Mouse (Mus musculus): ENCODE data around the gene Rbm47. TPM values are rescaled to one million over a fixed set of nuclear protein-coding genes. Genes with fewer than 3 reads are reported as not detected.

Rbm47 gene
- polyA plus RNA-seq, 1 experiment: 24.9 TPM

DNA sequence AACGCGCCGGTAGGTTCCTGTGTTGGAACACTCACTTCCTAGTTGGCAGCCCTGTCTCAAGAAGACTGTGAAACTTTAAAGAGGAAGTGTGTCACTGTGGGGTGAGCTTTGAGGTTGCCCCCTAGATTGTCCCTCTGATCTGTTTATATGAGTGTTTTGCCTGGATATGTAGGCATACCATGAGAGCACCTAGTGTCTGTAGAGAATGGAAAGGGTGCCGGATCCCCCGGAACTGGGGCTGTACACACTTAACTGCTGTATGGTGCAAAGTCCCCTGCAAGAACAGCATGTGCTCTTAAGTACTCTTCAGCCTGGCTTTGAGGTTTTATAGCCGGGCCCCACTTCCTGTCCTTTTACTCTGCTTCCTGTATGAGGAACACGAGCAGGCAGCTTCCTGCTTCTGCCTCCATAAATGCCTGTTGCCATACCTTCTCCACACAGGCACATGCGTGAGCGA is 97.9 kb downstream of the Rbm47 start:
- Histone ChIP-seq H3K27me3 (ENCODE audit: control insufficient read depth, insufficient read depth, low read length) (no peaks in the 10 kb centered on the region), H3K4me1 (ENCODE audit: control insufficient read depth, insufficient read depth, low read length) (no peaks in the 10 kb centered on the region; the same call in none of the 2 replicates), H3K4me3 (ENCODE audit: control insufficient read depth, low read depth, low read length) (no peak overlapping the region), H3K36me3 (ENCODE audit: control insufficient read depth, insufficient read depth, low read length) (no peaks in the 10 kb centered on the region), H3K27ac (ENCODE audit: control insufficient read depth, insufficient read depth, low read depth, low read length) (no peak overlapping the region)
- TF ChIP-seq POLR2A (IDR thresholded peaks at IDR 0.05; ENCODE audit: control insufficient read depth, low read depth, low read length): no peak
- TF ChIP-seq CTCF (IDR thresholded peaks at IDR 0.05; ENCODE audit: control insufficient read depth, insufficient read depth, insufficient replicate concordance, low read depth, low read length): no peak

DNA sequence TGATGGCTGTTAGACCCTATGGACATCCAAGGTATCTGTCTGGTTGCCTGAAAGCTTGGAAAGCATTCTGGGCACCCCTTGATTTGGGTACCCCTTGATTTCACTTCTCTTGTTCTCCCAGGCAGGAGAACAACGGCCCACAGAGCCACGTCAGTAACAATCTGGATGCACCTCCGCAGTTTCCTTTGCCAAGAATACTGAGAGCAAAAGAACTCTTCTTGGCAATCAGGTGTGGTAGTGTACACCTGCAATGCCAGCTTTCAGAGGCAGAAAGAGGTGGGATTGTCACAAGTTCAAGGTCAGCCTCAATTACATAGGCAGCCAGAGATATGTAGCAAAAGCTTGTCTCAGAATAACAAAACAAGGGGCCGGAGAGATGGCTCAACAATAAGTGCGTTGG is 98.7 kb downstream of the Rbm47 start:
- Histone ChIP-seq H3K27ac (ENCODE audit: control insufficient read depth, insufficient read depth, low read depth, low read length) (no peak overlapping the region), H3K4me3 (ENCODE audit: control insufficient read depth, low read depth, low read length) (no peak overlapping the region), H3K36me3 (ENCODE audit: control insufficient read depth, insufficient read depth, low read length) (no peaks in the 10 kb centered on the region), H3K27me3 (ENCODE audit: control insufficient read depth, insufficient read depth, low read length) (no peaks in the 10 kb centered on the region), H3K4me1 (ENCODE audit: control insufficient read depth, insufficient read depth, low read length) (peaks cover 4% of the 10 kb centered on the region)
- TF ChIP-seq POLR2A (IDR thresholded peaks at IDR 0.05; ENCODE audit: control insufficient read depth, low read depth, low read length) (no peak), CTCF (IDR thresholded peaks at IDR 0.05; ENCODE audit: control insufficient read depth, insufficient read depth, insufficient replicate concordance, low read depth, low read length) (no peak)

DNA sequence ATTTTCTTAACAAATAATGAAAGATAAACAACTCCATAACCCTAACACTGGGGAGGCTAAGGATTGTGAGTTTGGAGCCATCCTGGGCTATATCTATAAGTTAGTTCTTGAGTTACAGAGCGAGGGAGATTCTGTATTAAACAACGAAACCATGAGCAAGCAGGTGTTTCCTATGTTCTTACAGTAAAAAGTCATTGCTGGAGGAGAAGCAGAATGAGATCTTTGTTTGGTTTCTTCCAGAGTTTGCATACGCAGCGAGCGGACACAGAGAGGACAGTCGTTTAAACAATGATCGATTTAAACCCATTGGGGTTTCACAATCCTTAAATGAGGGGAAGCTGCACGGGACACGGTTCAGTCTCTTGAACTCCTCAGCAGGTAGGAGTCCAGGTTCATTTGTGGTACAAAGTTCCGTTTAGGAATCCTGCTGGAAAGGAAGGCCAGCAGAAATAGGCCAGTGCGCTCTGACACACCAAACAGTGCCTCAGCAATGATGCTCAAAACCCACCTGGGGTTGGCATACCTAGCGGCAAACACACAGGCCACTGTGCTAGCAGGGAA is 99.2 kb downstream of the Rbm47 start:
- TF ChIP-seq CTCF (IDR thresholded peaks at IDR 0.05; ENCODE audit: control insufficient read depth, insufficient read depth, insufficient replicate concordance, low read depth, low read length) (no peak), POLR2A (IDR thresholded peaks at IDR 0.05; ENCODE audit: control insufficient read depth, low read depth, low read length) (no peak)
- Histone ChIP-seq H3K4me3 (ENCODE audit: control insufficient read depth, low read depth, low read length) (no peak overlapping the region), H3K27ac (ENCODE audit: control insufficient read depth, insufficient read depth, low read depth, low read length) (no peak overlapping the region), H3K27me3 (ENCODE audit: control insufficient read depth, insufficient read depth, low read length) (no peaks in the 10 kb centered on the region), H3K36me3 (ENCODE audit: control insufficient read depth, insufficient read depth, low read length) (no peaks in the 10 kb centered on the region), H3K4me1 (ENCODE audit: control insufficient read depth, insufficient read depth, low read length) (peaks cover 4% of the 10 kb centered on the region)

- H3K36me3 ChIP-seq (ENCODE audit: control insufficient read depth, insufficient read depth, low read length): no peaks in the 10 kb centered on the region
- H3K4me1 ChIP-seq (ENCODE audit: control insufficient read depth, insufficient read depth, low read length): peaks cover 4% of the 10 kb centered on the region
- no peak overlapping the region for H3K4me3 ChIP-seq (ENCODE audit: control insufficient read depth, low read depth, low read length)
- TF ChIP-seq CTCF (IDR thresholded peaks at IDR 0.05; ENCODE audit: control insufficient read depth, insufficient read depth, insufficient replicate concordance, low read depth, low read length): no peak
- no peak for TF ChIP-seq POLR2A (IDR thresholded peaks at IDR 0.05; ENCODE audit: control insufficient read depth, low read depth, low read length)
- no peaks in the 10 kb centered on the region for H3K27me3 ChIP-seq (ENCODE audit: control insufficient read depth, insufficient read depth, low read length)
- no peak overlapping the region for H3K27ac ChIP-seq (ENCODE audit: control insufficient read depth, insufficient read depth, low read depth, low read length)
Measured at GRCm38 (mm10) chr5:66071722-66072121, 101.2 kb downstream of the Rbm47 start.

GRCm38 (mm10) chr5:66070350-66070749 is 102.6 kb downstream of the Rbm47 start:
- no peak overlapping the region for H3K4me3 ChIP-seq (ENCODE audit: control insufficient read depth, low read depth, low read length)
- H3K36me3 ChIP-seq (ENCODE audit: control insufficient read depth, insufficient read depth, low read length): no peaks in the 10 kb centered on the region
- TF ChIP-seq POLR2A (IDR thresholded peaks at IDR 0.05; ENCODE audit: control insufficient read depth, low read depth, low read length): no peak
- no peak for TF ChIP-seq CTCF (IDR thresholded peaks at IDR 0.05; ENCODE audit: control insufficient read depth, insufficient read depth, insufficient replicate concordance, low read depth, low read length)
- H3K27ac ChIP-seq (ENCODE audit: control insufficient read depth, insufficient read depth, low read depth, low read length): no peak overlapping the region
- H3K27me3 ChIP-seq (ENCODE audit: control insufficient read depth, insufficient read depth, low read length): no peaks in the 10 kb centered on the region
- peaks cover 4% of the 10 kb centered on the region for H3K4me1 ChIP-seq (ENCODE audit: control insufficient read depth, insufficient read depth, low read length)

DNA sequence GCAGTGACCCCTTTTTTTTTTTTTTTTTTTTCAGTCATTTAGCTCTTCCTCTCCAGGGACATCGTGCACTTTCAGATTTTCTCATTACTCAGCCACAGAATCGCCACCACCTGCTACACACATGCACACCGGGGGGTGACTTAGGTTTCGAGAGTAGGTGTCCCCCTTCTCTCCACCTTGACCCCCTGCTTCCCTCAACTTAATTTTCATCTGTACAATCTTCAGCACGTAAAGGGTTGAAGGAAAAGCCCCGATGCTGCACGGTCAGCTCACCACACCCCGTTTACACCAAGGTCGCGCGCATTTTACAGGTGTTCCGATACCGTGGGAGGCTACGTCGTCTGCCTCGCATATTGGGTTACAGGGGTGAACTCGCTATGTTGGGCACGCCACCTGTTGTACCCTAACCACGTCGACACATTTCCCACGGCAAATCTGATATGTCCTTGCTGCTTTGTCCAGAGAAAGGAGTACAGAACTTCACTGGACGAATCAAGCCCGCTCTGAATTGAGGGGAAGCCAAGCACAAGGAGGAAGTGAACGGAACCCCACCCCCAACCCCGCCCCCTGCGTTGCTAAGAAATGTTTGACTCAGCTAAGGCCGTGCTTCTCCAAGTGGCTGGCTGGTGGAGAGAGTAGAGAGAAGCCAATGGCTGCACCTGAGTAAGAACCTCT is 103.3 kb downstream of the Rbm47 start:
- Histone ChIP-seq H3K4me1 (ENCODE audit: control insufficient read depth, insufficient read depth, low read length) (peaks cover 4% of the 10 kb centered on the region), H3K4me3 (ENCODE audit: control insufficient read depth, low read depth, low read length) (peak overlapping the region; percentile 82), H3K27me3 (ENCODE audit: control insufficient read depth, insufficient read depth, low read length) (no peaks in the 10 kb centered on the region), H3K27ac (ENCODE audit: control insufficient read depth, insufficient read depth, low read depth, low read length) (peak overlapping the region; percentile 56; the same call in 1 of the 2 replicates), H3K36me3 (ENCODE audit: control insufficient read depth, insufficient read depth, low read length) (no peaks in the 10 kb centered on the region)
- TF ChIP-seq CTCF (IDR thresholded peaks at IDR 0.05; ENCODE audit: control insufficient read depth, insufficient read depth, insufficient replicate concordance, low read depth, low read length) (no peak), POLR2A (IDR thresholded peaks at IDR 0.05; ENCODE audit: control insufficient read depth, low read depth, low read length) (no peak)

- H3K4me1 ChIP-seq (ENCODE audit: control insufficient read depth, insufficient read depth, low read length): peaks cover 4% of the 10 kb centered on the region
- no peak overlapping the region for H3K4me3 ChIP-seq (ENCODE audit: control insufficient read depth, low read depth, low read length)
- no peak for TF ChIP-seq CTCF (IDR thresholded peaks at IDR 0.05; ENCODE audit: control insufficient read depth, insufficient read depth, insufficient replicate concordance, low read depth, low read length)
- no peak for TF ChIP-seq POLR2A (IDR thresholded peaks at IDR 0.05; ENCODE audit: control insufficient read depth, low read depth, low read length)
Measured at GRCm38 (mm10) chr5:66069133-66069469, 103.8 kb downstream of the Rbm47 start.

More at GRCm38 (mm10) chr5:66069133-66069469, 103.8 kb downstream of the Rbm47 start:
- Histone ChIP-seq H3K27ac (ENCODE audit: control insufficient read depth, insufficient read depth, low read depth, low read length) (no peak overlapping the region), H3K36me3 (ENCODE audit: control insufficient read depth, insufficient read depth, low read length) (no peaks in the 10 kb centered on the region), H3K27me3 (ENCODE audit: control insufficient read depth, insufficient read depth, low read length) (no peaks in the 10 kb centered on the region)
